Mouse (Mus musculus) limb, embryonic 10.5 days (tissue): ENCODE results near the gene Anxa9. TPM values are rescaled to one million over a fixed set of nuclear protein-coding genes. Genes with fewer than 3 reads are reported as not detected.

Experiments
- DNase-seq: peaks from one replicate; pipeline ENCODE4 v3.0.0-alpha.2; 2017; ENCODE audit warnings: low spot score
- H3K27ac ChIP-seq: fragments of 300-500 bp; sonication (generic); 2 replicates; pipeline ENCODE4 v1.5.1; 2016; ENCODE audit warnings: mild to moderate bottlenecking
- H3K27me3 ChIP-seq: fragments of 300-500 bp; sonication (generic); 2 replicates; pipeline ENCODE4 v1.6.1; 2016; ENCODE audit warnings: low read depth, mild to moderate bottlenecking; ENCODE audit not compliant: poor library complexity, severe bottlenecking
- H3K36me3 ChIP-seq: fragments of 300-500 bp; sonication (generic); 2 replicates; pipeline ENCODE4 v1.6.1; 2016; ENCODE audit warnings: mild to moderate bottlenecking, moderate library complexity
- H3K4me1 ChIP-seq: fragments of 300-500 bp; sonication (generic); 2 replicates; pipeline ENCODE4 v1.6.1; 2016
- H3K4me3 ChIP-seq: fragments of 300-500 bp; sonication (generic); 2 replicates; pipeline ENCODE4 v1.5.1; 2016; ENCODE audit warnings: mild to moderate bottlenecking, moderate library complexity
- H3K9me3 ChIP-seq: fragments of 300-500 bp; sonication (generic); replicated peaks from 2 replicates; pipeline ENCODE4 v1.6.1; 2016; ENCODE audit warnings: mild to moderate bottlenecking
- WGBS: fragments of 180-500 bp; shearing (Covaris S2); methylation state at CpG from one replicate; pipeline ENCODE4 v1.1.7; 2016; 5-methylcytosine and 5-hydroxymethylcytosine counted together
- polyA plus RNA-seq: library from polyadenylated mRNA; unstranded; fragments of >200 nt; fragmentation: Nextera tagmentation; extraction: Ambion mirVana; gene quantifications from 2 replicates; pipeline ENCODE4 v1.2.1, GENCODE M21; 2016

The Anxa9 gene
- polyA plus RNA-seq, 1 experiment from 2014 or later: 1.6 TPM

GRCm38 (mm10) chr3:95250361-95250760 is 56.6 kb downstream of the Anxa9 start:
- Histone ChIP-seq H3K27ac (no peak overlapping the region), H3K9me3 (no peaks in the 10 kb centered on the region), H3K36me3 (peaks cover 38% of the 10 kb centered on the region), H3K4me3 (no peak overlapping the region), H3K4me1 (0 out of 2 replicates have a peak, but pooled peaks cover 5% of the 10 kb centered on the region), H3K27me3 (no peaks in the 10 kb centered on the region)
- DNase-seq: no peak
- WGBS: 81% methylated on average over 5 of the region's 5 CpGs

- 59% methylated on average over 1 of the region's 1 CpGs for WGBS
- no peaks in the 10 kb centered on the region for H3K9me3 ChIP-seq
- H3K27ac ChIP-seq: no peak overlapping the region
- peaks cover 17% of the 10 kb centered on the region for H3K36me3 ChIP-seq
- 0 out of 2 replicates have a peak, but pooled peaks cover 5% of the 10 kb centered on the region for H3K4me1 ChIP-seq
- H3K27me3 ChIP-seq: no peaks in the 10 kb centered on the region
- DNase-seq: no peak
- H3K4me3 ChIP-seq: no peak overlapping the region
Observed at GRCm38 (mm10) chr3:95247660-95248336, 59.2 kb downstream of the Anxa9 start.

DNA sequence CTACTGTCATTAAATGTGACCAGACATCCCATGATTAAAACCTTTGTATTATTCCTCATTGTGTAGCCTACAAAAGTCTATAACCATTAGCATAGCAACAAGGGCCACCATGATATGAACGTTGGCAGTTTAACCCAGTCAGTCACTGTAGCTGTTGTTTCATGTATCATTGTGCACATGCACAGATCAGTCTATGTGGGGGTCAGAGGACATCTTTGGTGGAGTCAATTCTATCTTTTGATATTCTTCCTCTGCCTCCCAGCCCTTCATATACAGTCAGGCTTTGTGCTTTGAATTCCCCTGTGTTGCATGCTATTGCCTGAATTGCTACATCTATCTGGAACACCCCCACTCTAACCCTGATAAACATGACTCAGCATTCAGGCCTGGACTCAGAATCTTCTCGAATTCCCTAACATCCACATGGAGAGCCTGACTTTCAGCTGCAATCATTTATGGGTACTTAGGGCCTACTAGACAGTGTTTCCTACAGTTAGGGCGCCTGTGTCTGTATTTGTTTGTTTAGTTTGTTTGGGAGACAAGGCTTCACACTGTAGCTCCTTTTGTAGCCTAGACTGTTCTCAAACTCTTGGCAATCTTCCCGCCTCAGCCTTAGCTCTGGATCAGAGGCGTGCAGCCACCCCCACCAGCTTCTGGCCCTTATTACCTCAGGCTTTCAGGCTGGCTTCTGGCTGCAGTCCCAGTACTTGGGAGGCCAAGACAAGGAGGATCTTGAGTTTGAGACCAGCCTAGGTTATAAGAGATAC is 60.3 kb downstream of the Anxa9 start:
- WGBS: 85% methylated on average over 5 of the region's 5 CpGs
- Histone ChIP-seq H3K36me3 (peaks cover 11% of the 10 kb centered on the region), H3K27ac (no peak overlapping the region), H3K9me3 (no peaks in the 10 kb centered on the region), H3K4me1 (0 out of 2 replicates have a peak, but pooled peaks cover 6% of the 10 kb centered on the region), H3K4me3 (no peak overlapping the region), H3K27me3 (no peaks in the 10 kb centered on the region)
- no peak for DNase-seq

Other genes with a start within 250 kb of the Anxa9 start
- gene Pip5k1a, start 200.2 kb downstream of the Anxa9 start, polyA plus RNA-seq: 18.6 and 21.7 TPM in 2 replicates
- 297 and 327 TPM in 2 replicates for gene Vps72, start 196.2 kb downstream of the Anxa9 start, polyA plus RNA-seq
- gene Tmod4, start 182.7 kb downstream of the Anxa9 start, polyA plus RNA-seq: 1.2 and 1.4 TPM in 2 replicates
- gene Scnm1, start 173.2 kb downstream of the Anxa9 start, polyA plus RNA-seq: 74.1 and 79.7 TPM in 2 replicates
- 12.6 and 16.2 TPM in 2 replicates for gene Lysmd1, start 173.1 kb downstream of the Anxa9 start, polyA plus RNA-seq
- gene Tnfaip8l2, start 164.8 kb downstream of the Anxa9 start, polyA plus RNA-seq: 0.35 and 1.9 TPM in 2 replicates
- gene Sema6c, start 146.7 kb downstream of the Anxa9 start, polyA plus RNA-seq: 8.9 and 15.8 TPM in 2 replicates
- gene Gabpb2, start 89.3 kb downstream of the Anxa9 start, polyA plus RNA-seq: 11.4 and 13.1 TPM in 2 replicates
- 82.6 and 85.3 TPM in 2 replicates for gene Cdc42se1, start 78.4 kb downstream of the Anxa9 start, polyA plus RNA-seq
- gene Mllt11, start 75.0 kb downstream of the Anxa9 start, polyA plus RNA-seq: 12.0 and 12.3 TPM in 2 replicates
- 0.65 and 0.92 TPM in 2 replicates for gene Gm128, start 65.6 kb downstream of the Anxa9 start, polyA plus RNA-seq
- gene Bnipl, start 56.0 kb downstream of the Anxa9 start, polyA plus RNA-seq: 0.35 and 0.79 TPM in 2 replicates
- 25.8 and 33.0 TPM in 2 replicates for gene Mindy1, start 25.8 kb downstream of the Anxa9 start, polyA plus RNA-seq
- gene Prune1, start 25.1 kb downstream of the Anxa9 start, polyA plus RNA-seq: 27.7 and 30.5 TPM in 2 replicates
- 131 and 144 TPM in 2 replicates for gene Cers2, start 7.6 kb upstream of the Anxa9 start, polyA plus RNA-seq
- gene Setdb1, start 50.0 kb upstream of the Anxa9 start, polyA plus RNA-seq: 57.1 and 62.9 TPM in 2 replicates
- gene 4930558C23Rik, start 95.7 kb upstream of the Anxa9 start, polyA plus RNA-seq: not detected in 2 replicates
- gene Arnt, start 127.2 kb upstream of the Anxa9 start, polyA plus RNA-seq: 32.3 and 43.5 TPM in 2 replicates
- 3.4 and 4.2 TPM in 2 replicates for gene Ctsk, start 192.1 kb upstream of the Anxa9 start, polyA plus RNA-seq
- 1.0 and 3.3 TPM in 2 replicates for gene Ctss, start 219.6 kb upstream of the Anxa9 start, polyA plus RNA-seq